ENCODE assay signal across 9 mouse cellular contexts in the genomic region with DNA sequence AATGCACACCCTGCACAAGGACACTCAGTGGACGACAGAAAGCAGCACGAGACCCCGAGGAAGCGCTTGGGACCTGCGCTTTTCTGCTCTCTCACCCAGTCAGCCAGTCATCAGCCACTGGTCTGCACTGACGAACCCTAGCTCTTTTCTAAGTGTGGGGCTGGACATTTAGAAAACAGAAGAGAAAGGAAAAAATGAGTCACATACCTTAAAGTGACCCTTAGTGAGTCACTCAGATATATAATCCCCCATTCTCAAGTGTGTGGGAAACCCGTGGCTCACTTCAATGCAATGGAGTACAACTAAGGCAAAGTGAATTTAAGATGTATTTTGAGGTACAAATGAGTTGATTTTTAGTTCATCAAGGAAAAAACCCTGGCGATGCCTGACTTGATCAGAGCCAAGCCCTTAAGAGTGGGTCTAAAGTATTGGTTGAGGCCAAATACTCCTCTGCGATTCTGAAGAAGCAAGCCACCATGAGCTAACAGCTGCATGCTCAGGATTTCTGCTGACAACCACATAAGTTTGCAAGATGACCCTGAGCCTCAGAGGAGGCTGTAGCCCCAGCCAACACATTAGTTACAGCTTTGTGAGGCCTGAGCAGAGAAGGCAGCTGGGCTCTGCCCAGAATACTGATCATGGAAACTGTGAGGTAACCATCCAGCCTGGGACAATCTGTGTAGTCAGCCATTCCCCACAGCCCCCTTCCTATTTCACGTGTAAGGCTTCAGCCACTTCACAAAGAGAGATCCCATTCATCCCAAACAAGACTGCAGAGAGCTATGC. TPM values are rescaled to one million over a fixed set of nuclear protein-coding genes. Genes with fewer than 3 reads are reported as not detected.
DNase-seq lines count a peak whose midpoint lies in the region; ATAC-seq lines count a peak whose summit lies in the region.
"Had no signal": no experiment of that assay in that cellular context is flagged by ENCODE, and none has a peak within 500 bp of the region (broad histone marks: within the 10 kb centered on the region; RNA-seq: fewer than 3 reads in every experiment).

No protein-coding gene starts in this region.

- DNase-seq in left cerebral cortex, postnatal 4 days, result peak; percentile 24
- no peak for DNase-seq in left cerebral cortex, adult 11 months (ENCODE audit: low spot score)
- peak; percentile 43 for DNase-seq in adipocyte (ENCODE audit: low spot score)
- DNase-seq in fibroblast of lung, adult 2 months (ENCODE audit: low read depth), result peak; percentile 56
- DNase-seq in lung, postnatal 4 days, result peak; percentile 51 to 86
- DNase-seq in spleen, postnatal 4 days (ENCODE audit: low spot score in 2 of 2), result no peak
- no peak for DNase-seq in c-Kit-positive CD71-positive TER-119-positive erythroid progenitor cells, embryonic 14.5 days (ENCODE audit: low spot score)

- no peak for ATAC-seq in megakaryocyte progenitor cell, adult 5-6 weeks (replicated peaks; ENCODE audit: poor library complexity)
- ATAC-seq: intestine, embryonic 16.5 days had no signal

- intact Hi-C loops in left cerebral cortex, postnatal 4 days (cut with DNase I), result no loop called here

RNA-seq across cellular contexts. Expression of a gene that starts 38.3 kb away (rescaled TPM):
- 10 to 100 TPM; 37.5 to 45.8 TPM for total RNA-seq in left cerebral cortex, postnatal 4 days (2021)
- 32.4 and 40.4 TPM in 2 replicates for total RNA-seq in megakaryocyte progenitor cell, adult 5-6 weeks (2015)
- 37.9 and 51.5 TPM in 2 replicates for total RNA-seq in megakaryocyte progenitor cell, adult 5-6 weeks (2017)

RNA-seq across cellular contexts. Expression of a gene that starts 38.3 kb away (rescaled TPM):
- 10 to 100 TPM; 31.9 to 35.2 TPM for total RNA-seq in left cerebral cortex, postnatal 4 days (2021)
- 12.3 and 15.1 TPM in 2 replicates for total RNA-seq in megakaryocyte progenitor cell, adult 5-6 weeks (2015)
- 11.2 and 11.3 TPM in 2 replicates for total RNA-seq in megakaryocyte progenitor cell, adult 5-6 weeks (2017)

Comparison
In these comparisons a context has a peak if more than half of its experiments do, and no peak if none do; other contexts are left out.
1. DNase-seq: peak in left cerebral cortex, postnatal 4 days (single experiment), adipocyte (single experiment), fibroblast of lung, adult 2 months (single experiment) and lung, postnatal 4 days (2 of 2); none in left cerebral cortex, adult 11 months (single experiment), spleen, postnatal 4 days (0 of 2) and c-Kit-positive CD71-positive TER-119-positive erythroid progenitor cells, embryonic 14.5 days (single experiment).